Mouse (Mus musculus) intestine, postnatal 0 days (tissue): ENCODE data around the gene Rbm44. TPM values are rescaled to one million over a fixed set of nuclear protein-coding genes. Genes with fewer than 3 reads are reported as not detected.

ENCODE experiments used
- ATAC-seq: fragments of 200-750 bp; cut with Nextera tagmentation; 2 replicates; pipeline ENCODE4 v1.8.0; 2017; ENCODE audit warnings: mild to moderate bottlenecking, moderate TSS enrichment, moderate library complexity
- H3K27ac ChIP-seq: fragments of 300-500 bp; sonication (generic); 2 replicates; pipeline ENCODE4 v1.5.1; 2014; ENCODE audit warnings: mild to moderate bottlenecking, low read depth, low read length, moderate library complexity
- H3K27me3 ChIP-seq: fragments of 300-500 bp; sonication (generic); replicated peaks from 2 replicates; pipeline ENCODE4 v1.6.1; 2014; ENCODE audit warnings: low read length, mixed read lengths; ENCODE audit not compliant: control insufficient read depth, insufficient read depth
- H3K36me3 ChIP-seq: fragments of 300-500 bp; sonication (generic); 2 replicates; pipeline ENCODE4 v1.6.1; 2014; ENCODE audit warnings: mild to moderate bottlenecking, moderate library complexity; ENCODE audit not compliant: control insufficient read depth, insufficient read depth
- H3K4me1 ChIP-seq: fragments of 300-500 bp; sonication (generic); replicated peaks from 2 replicates; pipeline ENCODE4 v1.6.1; 2014; ENCODE audit warnings: antibody characterized with exemption, low read length, mixed read lengths; ENCODE audit not compliant: control insufficient read depth, insufficient read depth
- H3K4me2 ChIP-seq: fragments of 300-500 bp; sonication (generic); replicated peaks from 2 replicates; pipeline ENCODE4 v1.6.1; 2014; ENCODE audit warnings: low read depth, mild to moderate bottlenecking, moderate library complexity
- H3K4me3 ChIP-seq: fragments of 300-500 bp; sonication (generic); 2 replicates; pipeline ENCODE4 v1.5.1; 2014; ENCODE audit warnings: low read depth, low read length
- H3K9ac ChIP-seq: fragments of 300-500 bp; sonication (generic); 2 replicates; pipeline ENCODE4 v1.6.1; 2014; ENCODE audit warnings: mild to moderate bottlenecking, low read depth, low read length
- H3K9me3 ChIP-seq: fragments of 300-500 bp; sonication (generic); 2 replicates; pipeline ENCODE4 v1.6.1; 2016; ENCODE audit warnings: mixed run types; ENCODE audit not compliant: control insufficient read depth
- CTCF ChIP-seq: sonication (generic); IDR thresholded peaks from 2 replicates; pipeline ENCODE4 v1.5.1; 2016; ENCODE audit warnings: low read depth, mild to moderate bottlenecking, control low read depth, antibody characterized with exemption, moderate library complexity
- WGBS: fragments of 180-500 bp; shearing (Covaris S2); extraction: QIAGEN DNeasy Blood & Tissue Kit; methylation state at CpG from one replicate; pipeline ENCODE4 v1.1.7; 2014; 5-methylcytosine and 5-hydroxymethylcytosine counted together
- polyA plus RNA-seq: library from polyadenylated mRNA; unstranded; fragments of >200 nt; fragmentation: Nextera tagmentation; extraction: Ambion mirVana; gene quantifications from 2 replicates; pipeline ENCODE4 v1.2.1, GENCODE M21; 2015

Rbm44 gene
- polyA plus RNA-seq, 1 experiment from 2014 or later: 0.13 TPM

DNA sequence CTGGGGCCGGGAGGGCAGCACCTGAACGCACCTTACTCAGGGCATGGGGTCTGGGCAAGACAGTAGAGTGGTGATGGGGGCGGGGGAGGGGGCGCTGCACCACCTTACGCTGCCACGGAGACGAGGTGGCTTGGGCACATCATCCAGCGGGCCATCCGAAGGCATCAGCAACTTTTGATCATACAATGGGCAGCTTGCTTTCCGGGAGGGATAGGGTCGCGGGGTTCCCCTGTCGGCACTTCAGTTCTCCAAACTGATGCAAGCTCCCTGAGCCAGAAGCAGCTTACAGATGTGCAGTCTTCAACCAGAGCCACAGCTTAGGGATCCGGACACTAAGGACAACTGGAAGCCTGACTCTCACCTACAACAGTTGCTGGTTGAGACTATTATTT lies 35.3 kb downstream of the Rbm44 start:
- Histone ChIP-seq H3K4me1 (no peaks in the 10 kb centered on the region), H3K4me2 (peak overlapping the region; percentile 77), H3K27me3 (peaks cover 10% of the 10 kb centered on the region; the same call in 1 of the 2 replicates), H3K4me3 (peak overlapping the region; percentile 45), H3K9ac (peak overlapping the region; percentile 32; the same call in 1 of the 2 replicates), H3K27ac (no peak overlapping the region), H3K36me3 (no peaks in the 10 kb centered on the region), H3K9me3 (no peaks in the 10 kb centered on the region)
- no peak for TF ChIP-seq CTCF
- ATAC-seq: no peak
- WGBS: 11% methylated on average over 13 of the region's 14 CpGs

GRCm38 (mm10) chr1:91180723-91181122 lies 35.8 kb downstream of the Rbm44 start:
- WGBS: 43% methylated on average over 6 of the region's 6 CpGs
- no peak for ATAC-seq
- no peaks in the 10 kb centered on the region for H3K9me3 ChIP-seq
- H3K4me1 ChIP-seq: no peaks in the 10 kb centered on the region
- H3K4me2 ChIP-seq: peak overlapping the region; percentile 77
- no peaks in the 10 kb centered on the region for H3K36me3 ChIP-seq
- TF ChIP-seq CTCF: no peak
- peak overlapping the region; percentile 45; the same call in 1 of the 2 replicates for H3K4me3 ChIP-seq
- no peak overlapping the region; the same call in 1 of the 2 replicates for H3K9ac ChIP-seq
- H3K27me3 ChIP-seq: peaks cover 10% of the 10 kb centered on the region; the same call in 1 of the 2 replicates
- no peak overlapping the region; the same call in 1 of the 2 replicates for H3K27ac ChIP-seq

GRCm38 (mm10) chr1:91181261-91181660 lies 36.4 kb downstream of the Rbm44 start:
- H3K4me1 ChIP-seq: no peaks in the 10 kb centered on the region
- H3K36me3 ChIP-seq: no peaks in the 10 kb centered on the region
- no peak overlapping the region for H3K27ac ChIP-seq
- WGBS: 18% methylated on average over 5 of the region's 5 CpGs
- H3K9me3 ChIP-seq: no peaks in the 10 kb centered on the region
- H3K9ac ChIP-seq: no peak overlapping the region
- ATAC-seq: peak; percentile 77
- H3K4me2 ChIP-seq: peak overlapping the region; percentile 32
- H3K4me3 ChIP-seq: no peak overlapping the region
- TF ChIP-seq CTCF: no peak
- peaks cover 10% of the 10 kb centered on the region; the same call in 1 of the 2 replicates for H3K27me3 ChIP-seq

- Histone ChIP-seq H3K9me3 (no peaks in the 10 kb centered on the region), H3K4me2 (peak overlapping the region; percentile 32), H3K27me3 (peaks cover 10% of the 10 kb centered on the region; the same call in 1 of the 2 replicates), H3K27ac (no peak overlapping the region), H3K36me3 (no peaks in the 10 kb centered on the region), H3K4me3 (no peak overlapping the region), H3K9ac (no peak overlapping the region), H3K4me1 (no peaks in the 10 kb centered on the region)
- 20% methylated on average over 12 of the region's 12 CpGs for WGBS
- TF ChIP-seq CTCF: no peak
- no peak for ATAC-seq
These were observed 37.0 kb downstream of the Rbm44 start for GRCm38 (mm10) chr1:91181784-91182450.

DNA sequence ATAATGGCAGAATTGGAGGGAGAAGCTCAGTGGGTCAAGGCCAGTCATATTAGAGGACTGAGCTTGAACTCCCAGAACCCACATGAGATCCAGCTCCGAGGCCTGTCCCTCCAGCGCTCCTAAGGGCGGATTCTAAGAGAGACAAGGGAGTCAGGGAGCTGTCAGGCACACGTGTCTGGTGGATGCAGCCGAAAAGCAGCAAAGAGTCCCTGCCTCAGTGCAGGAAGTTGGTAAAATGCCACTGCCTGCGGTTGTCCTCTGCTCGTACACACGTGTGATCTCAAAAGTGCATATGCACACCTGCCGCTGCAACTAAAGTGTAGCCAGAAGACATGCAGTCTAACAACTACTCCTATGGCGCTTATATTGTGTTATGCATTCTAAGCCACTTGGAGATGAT lies 38.4 kb downstream of the Rbm44 start:
- 85% methylated on average over 10 of the region's 10 CpGs for WGBS

DNA sequence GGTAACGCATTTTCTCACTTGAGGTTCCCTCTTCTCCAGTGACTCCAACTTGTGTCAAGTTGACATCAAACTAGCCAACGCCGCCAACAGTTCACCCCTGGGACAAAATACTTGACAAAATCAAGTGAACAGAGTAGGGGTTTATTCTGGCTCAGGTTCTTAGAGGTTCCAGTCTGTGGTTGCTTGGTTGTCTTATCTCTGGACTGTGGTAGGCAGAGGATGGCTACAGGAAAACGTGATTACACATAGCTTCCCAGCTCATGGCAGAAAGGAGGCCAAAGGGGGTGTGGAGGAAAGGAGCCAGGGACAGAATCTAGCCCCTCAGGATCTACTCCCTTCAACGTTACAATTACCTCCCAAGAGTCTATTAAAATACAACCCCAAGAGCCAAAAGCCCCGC lies 41.8 kb downstream of the Rbm44 start:
- no peak overlapping the region for H3K4me2 ChIP-seq
- no peak for ATAC-seq
- H3K9me3 ChIP-seq: no peaks in the 10 kb centered on the region
- H3K4me1 ChIP-seq: no peaks in the 10 kb centered on the region
- H3K27me3 ChIP-seq: no peaks in the 10 kb centered on the region
- TF ChIP-seq CTCF: no peak
- H3K36me3 ChIP-seq: no peaks in the 10 kb centered on the region
- WGBS: 84% methylated on average over 6 of the region's 6 CpGs
- no peak overlapping the region for H3K9ac ChIP-seq
- H3K27ac ChIP-seq: no peak overlapping the region
- no peak overlapping the region for H3K4me3 ChIP-seq

More for the DNA sequence above, 38.4 kb downstream of the Rbm44 start:
- no peak for ATAC-seq
- H3K27me3 ChIP-seq: peaks cover 10% of the 10 kb centered on the region; the same call in 1 of the 2 replicates
- H3K36me3 ChIP-seq: no peaks in the 10 kb centered on the region
- TF ChIP-seq CTCF: no peak
- H3K4me1 ChIP-seq: no peaks in the 10 kb centered on the region
- no peak overlapping the region for H3K4me2 ChIP-seq
- H3K9ac ChIP-seq: no peak overlapping the region
- H3K9me3 ChIP-seq: no peaks in the 10 kb centered on the region
- no peak overlapping the region for H3K27ac ChIP-seq
- H3K4me3 ChIP-seq: no peak overlapping the region
